Mouse (Mus musculus) lung, postnatal 14 days (tissue): ENCODE measurements around the gene Gsg1l.

Experiments used
- DNase-seq: peaks from one replicate; pipeline ENCODE4 v3.0.0; 2021

Gene Gsg1l

GRCm38 (mm10) chr7:126082286-126082741 is at the start of gene Gsg1l:
Gsg1l (minus strand) TSS chr7:126082411.
- DNase-seq = no peak

DNA sequence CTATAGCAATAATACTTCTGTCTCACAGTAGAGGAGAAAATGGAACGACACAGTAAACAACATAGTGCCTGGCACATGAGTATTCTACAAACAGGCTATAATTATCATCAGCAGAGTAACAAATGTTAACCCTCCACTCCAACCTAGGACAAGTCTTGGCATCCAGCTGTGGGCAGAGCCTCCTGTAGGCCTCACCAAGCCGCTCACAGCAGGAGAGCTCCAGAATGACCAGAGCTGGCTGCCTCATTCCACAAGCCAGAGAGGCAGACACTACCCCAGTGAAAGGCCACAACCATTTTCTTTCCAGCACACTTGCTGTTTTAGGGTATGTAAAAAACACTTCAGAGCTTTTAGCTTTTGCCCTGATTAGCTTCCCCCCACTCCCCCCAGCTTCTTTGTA is 45.5 kb upstream of the Gsg1l start:
- no peak for DNase-seq

GRCm38 (mm10) chr7:126126502-126126901 is 44.3 kb upstream of the Gsg1l start:
- DNase-seq = no peak

DNA sequence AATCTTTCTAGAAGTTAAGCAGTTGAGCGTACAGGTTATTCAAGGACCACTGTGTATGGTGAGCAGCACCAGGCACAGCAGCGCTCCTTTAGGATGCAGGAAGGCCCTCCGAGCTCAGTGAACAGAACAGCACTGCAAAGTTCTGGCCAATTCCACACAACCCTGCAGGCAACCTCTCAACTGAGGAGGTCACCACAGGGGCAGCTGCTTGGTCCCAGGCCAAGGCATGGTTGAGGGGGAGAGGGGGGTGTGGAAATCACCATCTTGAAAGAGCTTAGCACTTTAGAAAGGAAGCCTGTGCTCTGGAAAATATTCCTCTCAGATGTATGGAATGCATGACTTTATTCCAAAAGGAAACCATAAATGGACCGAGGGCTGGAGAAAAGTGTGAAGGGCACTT is 39.3 kb upstream of the Gsg1l start:
- DNase-seq = peak; percentile 31

DNA sequence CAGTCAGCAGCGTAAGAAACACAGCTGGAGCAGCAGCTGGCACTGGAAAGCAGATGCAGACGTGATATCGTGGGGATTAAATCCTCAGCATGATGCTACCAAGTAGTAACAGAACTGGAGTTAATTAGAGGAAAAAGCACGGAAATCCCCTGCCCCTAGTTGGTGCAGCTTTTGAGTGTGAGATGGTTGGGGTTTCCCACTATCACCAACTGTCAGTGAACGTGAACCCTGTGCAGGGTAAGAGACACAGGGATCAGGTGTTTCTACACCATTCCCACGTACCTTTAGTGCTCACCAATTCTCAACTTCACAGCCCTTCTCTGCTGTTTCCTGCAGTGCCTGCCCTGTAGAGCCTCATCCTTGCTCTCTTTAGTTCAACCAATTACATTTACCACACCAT is 37.6 kb upstream of the Gsg1l start:
- DNase-seq = no peak

GRCm38 (mm10) chr7:126113263-126113662 is 31.1 kb upstream of the Gsg1l start:
- DNase-seq = no peak

GRCm38 (mm10) chr7:126111230-126111629 is 29.0 kb upstream of the Gsg1l start:
- DNase-seq = no peak

- DNase-seq = no peak
Observed at GRCm38 (mm10) chr7:126109898-126110297, 27.7 kb upstream of the Gsg1l start.

DNA sequence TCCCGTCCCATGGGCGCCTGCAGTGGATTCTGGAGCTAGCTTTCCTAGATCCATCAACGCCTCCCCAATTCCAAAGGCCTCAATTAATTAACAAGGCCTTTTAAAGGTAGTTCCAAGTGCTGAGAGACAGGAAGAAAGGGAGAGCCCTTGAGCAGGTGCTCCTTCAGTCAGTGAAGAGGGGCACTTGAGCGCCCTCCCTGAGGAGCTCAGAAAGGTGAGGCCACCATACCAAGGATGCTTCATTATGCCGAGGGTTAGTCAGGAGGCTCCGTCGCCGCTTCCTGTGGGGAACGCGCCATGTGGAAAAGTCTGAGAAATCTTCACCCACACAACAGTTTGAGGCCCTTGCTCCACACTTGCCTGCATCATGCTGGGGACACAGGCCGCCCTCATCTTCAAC is 18.2 kb upstream of the Gsg1l start:
- peak; percentile 19 for DNase-seq

- no peak for DNase-seq
Observed at GRCm38 (mm10) chr7:126099835-126100234, 17.6 kb upstream of the Gsg1l start.

DNA sequence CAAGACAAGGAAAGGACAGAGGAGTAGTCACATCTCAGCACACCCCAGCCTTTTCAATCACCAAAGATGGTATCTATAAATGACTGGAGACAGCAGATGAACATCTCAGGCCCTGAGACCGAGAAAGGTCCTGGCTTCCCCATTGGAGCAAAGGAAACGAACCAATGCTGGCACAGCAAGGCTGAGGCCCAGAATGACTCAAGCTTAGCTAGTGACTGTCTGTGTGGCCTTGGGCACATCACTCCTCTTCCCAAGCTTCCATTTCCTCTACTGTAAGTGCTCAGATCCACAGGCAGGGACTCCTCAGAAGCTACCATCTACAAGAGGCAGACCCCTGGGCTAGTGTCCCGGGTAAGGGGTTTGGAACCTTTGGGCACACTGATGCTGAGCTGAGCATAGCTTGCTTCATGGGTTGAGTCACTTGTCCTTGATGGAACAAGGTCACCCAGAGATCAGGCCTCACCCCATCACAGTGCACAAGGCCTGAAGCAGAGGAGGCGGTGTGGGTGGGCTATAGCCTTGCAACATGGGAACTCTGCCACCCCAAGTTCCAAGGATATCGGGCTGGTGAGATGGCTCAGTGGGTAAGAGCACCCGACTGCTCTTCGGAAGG is 17.1 kb upstream of the Gsg1l start:
- DNase-seq = no peak

DNA sequence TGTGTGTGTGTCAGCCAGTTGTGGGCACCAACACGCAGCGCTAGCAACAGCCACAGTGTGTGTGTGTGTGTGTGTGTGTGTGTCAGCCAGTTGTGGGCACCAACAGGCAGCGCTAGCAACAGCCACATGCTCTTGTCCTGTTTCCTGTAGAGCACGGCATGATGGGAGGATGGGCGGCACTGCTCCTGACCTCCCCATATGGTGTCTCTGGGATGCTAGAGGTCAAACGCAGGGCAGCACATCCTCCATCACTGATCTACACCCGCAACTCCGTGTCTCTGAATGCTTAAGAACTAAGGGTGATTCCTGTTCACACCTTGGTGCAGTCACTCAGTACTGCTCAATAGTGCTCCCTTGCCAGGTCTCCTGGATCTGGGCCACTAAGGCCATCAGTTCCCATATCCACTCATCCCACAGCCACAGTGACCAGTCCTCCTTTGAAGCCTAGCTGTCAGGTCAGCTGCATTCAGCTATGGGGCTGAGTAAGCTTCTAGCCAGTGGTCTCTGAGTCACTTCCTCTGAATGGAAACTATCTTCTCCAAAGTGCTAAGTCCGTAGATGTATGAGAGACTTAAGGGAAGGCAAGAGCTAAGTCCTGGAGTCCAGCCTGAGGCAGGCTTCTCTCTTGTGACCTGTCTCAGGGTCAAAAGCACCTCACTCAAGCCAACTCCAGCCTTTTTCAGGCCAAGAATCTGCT is 15.2 kb upstream of the Gsg1l start:
- no peak for DNase-seq

DNA sequence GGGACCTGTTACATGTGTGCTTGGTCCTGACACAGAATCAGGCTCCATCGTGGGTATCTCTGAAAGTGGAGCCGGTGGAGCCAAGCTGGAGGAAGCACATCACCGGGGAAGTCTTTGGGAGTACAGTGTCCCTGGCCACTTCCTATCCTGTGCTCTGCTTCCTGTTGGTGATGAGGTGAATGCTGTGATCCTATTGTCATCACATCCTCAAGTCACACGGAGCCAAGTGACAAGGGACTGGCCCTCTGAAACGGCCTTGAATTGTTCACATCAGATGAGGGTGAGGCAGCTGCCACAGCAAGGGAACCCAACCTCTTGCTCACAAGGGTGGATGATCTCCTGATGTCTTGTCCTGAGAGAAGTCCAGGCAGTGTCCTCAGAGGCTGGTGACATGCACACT is 14.4 kb upstream of the Gsg1l start:
- no peak for DNase-seq

GRCm38 (mm10) chr7:126094738-126095137 is 12.5 kb upstream of the Gsg1l start:
- no peak for DNase-seq

DNA sequence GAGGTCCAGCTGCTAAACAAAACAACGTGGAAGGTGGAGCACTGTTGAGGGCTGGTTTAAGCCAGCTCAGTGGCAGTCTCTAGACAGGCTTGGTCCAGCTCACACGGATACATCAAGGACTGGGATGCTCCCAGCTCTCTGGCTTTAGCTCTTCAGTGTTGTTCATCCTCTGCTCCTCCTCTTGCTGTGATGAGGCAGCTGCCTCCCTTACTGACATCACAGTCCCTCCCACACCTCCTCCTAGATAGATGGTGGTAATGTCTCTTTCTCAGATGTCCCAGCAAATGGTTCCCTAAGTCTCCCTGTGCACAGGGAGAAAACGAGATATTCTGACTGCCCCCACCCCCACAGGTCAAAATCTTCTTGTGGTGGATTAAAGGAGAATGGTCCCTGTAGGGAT is 11.0 kb upstream of the Gsg1l start:
- DNase-seq = no peak

DNA sequence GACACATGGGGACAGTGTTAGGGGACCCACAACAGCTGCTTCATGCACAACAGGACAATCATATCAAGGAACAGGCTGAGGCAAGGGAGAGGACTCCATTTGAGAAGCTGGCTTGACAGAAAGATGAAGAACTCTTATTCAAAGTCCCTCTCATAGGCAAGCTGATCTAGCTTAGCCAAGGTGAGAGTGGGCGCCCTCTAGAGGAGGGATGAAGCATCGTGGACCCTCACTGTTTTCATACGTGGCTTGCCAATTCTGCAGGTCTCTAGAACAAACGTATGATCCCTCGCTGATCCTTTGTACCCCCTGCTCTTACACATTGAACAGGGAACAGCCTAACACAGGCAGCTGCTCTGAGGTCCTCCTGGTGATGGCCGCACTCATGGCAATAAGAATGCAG is 7.6 kb upstream of the Gsg1l start:
- peak; percentile 75 for DNase-seq

GRCm38 (mm10) chr7:126088155-126088554 is 5.9 kb upstream of the Gsg1l start:
- peak; percentile 40 for DNase-seq

- no peak for DNase-seq
Observed at GRCm38 (mm10) chr7:126087602-126088001, 5.4 kb upstream of the Gsg1l start.

- DNase-seq = no peak
Observed at GRCm38 (mm10) chr7:126086321-126086741, 4.1 kb upstream of the Gsg1l start.

DNA sequence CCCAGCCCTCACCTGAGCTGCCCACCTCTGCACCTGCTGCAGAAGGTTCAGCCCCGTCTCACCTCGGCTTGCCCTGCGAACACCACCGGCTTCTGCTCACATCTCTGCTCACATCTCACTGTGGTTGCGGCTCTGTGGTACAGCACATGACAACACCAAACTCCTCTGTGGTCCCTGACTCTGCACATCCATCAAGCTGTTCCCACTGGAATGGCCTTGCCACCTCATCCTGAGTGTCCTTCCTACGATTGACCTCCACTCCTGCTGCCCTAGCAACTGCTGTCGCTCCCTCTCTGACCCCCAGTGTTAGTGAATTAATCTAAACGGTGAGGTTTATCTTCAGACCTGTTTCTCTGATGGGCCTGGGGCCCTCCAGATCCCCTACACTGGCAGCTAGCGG is 2.9 kb upstream of the Gsg1l start:
- no peak for DNase-seq

- DNase-seq = no peak
Observed at GRCm38 (mm10) chr7:126083980-126084348, 1.8 kb upstream of the Gsg1l start.

DNA sequence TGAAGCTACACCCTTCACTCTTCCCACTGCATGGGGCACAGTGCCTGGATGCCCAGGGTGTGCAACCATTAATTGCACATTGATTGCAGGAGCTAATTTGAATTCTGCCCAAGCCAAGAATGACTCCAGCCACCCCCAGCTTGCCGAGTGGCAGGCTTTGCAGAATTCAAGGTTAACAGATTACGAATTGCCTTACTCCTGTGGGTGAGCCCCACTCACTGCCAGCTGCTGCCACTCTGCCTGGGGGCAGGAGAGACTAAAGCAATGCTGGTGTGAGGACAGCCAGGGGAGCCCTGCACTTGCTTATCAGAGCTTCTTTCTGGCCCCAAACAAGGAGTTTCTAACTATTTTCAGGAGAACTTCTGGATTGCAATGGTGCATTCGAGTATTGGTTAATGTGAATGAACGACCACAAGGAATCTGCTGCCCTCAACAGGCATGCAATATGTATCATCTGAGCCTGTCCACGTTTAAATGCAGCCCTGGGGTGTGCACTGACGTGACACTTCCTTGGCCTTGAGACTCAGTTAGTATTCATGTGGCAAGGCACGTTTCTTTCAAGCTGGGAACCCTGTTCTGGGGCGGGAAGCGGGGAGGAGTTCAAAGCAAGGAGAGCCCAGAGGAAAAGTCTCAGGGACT is 1.2 kb upstream of the Gsg1l start:
- DNase-seq = no peak

DNA sequence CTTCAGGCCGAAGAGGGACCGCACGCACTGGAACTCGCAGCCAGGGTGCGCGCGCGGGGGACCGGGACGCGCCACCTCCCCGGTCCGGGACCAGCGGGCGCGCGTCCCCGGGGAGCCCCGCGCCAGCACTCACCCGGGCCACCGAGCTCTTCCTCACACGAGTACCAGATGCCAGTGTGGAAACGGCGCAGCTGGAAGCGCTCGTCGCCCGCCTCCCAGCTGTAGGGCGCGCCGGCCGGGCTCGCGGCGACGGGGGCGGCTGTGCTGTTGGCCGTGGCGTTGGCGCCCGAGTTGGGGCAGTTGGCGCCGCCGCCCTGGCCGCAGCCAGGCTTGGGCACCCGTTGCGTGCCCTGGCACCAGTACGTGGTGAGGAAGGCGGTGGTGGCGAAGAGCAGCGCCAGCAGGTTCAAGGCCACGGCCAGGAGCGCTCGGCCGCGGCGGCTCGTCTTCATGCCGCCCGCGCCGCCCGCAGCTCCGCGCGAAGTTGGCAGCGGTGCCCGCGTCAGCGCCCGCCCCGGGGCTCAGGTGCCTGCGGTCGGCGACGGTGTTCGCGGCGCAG is 405 bp downstream of the Gsg1l start:
- no peak for DNase-seq
